In genomic region chr13:55444286-55444936, GRCm38 (mm10) we compare ENCODE assay signal across 8 mouse cellular contexts. TPM values are rescaled to one million over a fixed set of nuclear protein-coding genes. Genes with fewer than 3 reads are reported as not detected.
DNase-seq lines count a peak whose midpoint lies in the region; ATAC-seq lines count a peak whose summit lies in the region.

No protein-coding gene starts in this region.

- DNase-seq in gastrocnemius, postnatal 10 days = peak; percentile 83
- DNase-seq in gastrocnemius, postnatal 25 days = no peak
- peak; percentile 71 to 86 for DNase-seq in thymus, adult 18-20 months
- no peak for DNase-seq in thymus, postnatal 25 days
- no peak for DNase-seq in ovary, adult 18-20 months (ENCODE audit: low spot score)

- peaks cover 28% of the 10 kb centered on the region for H3K4me1 ChIP-seq in forebrain, embryonic 12.5 days
- H3K4me1 ChIP-seq in limb, embryonic 15.5 days = peaks cover 26% of the 10 kb centered on the region

- peaks cover 6% of the 10 kb centered on the region; the same call in 1 of the 2 replicates for H3K36me3 ChIP-seq in forebrain, embryonic 12.5 days (replicated peaks)
- H3K36me3 ChIP-seq in limb, embryonic 15.5 days = peaks cover 2% of the 10 kb centered on the region; the same call in 1 of the 2 replicates

- H3K27me3 ChIP-seq in forebrain, embryonic 12.5 days = no peaks in the 10 kb centered on the region
- H3K27me3 ChIP-seq in limb, embryonic 15.5 days = no peaks in the 10 kb centered on the region

- peak overlapping the region; percentile 66 for H3K4me2 ChIP-seq in forebrain, embryonic 12.5 days
- H3K4me2 ChIP-seq in limb, embryonic 15.5 days = peak overlapping the region; percentile 73

- peak overlapping the region; percentile 94 for H3K27ac ChIP-seq in forebrain, embryonic 12.5 days
- peak overlapping the region; percentile 97 for H3K27ac ChIP-seq in limb, embryonic 15.5 days

- under 1% methylated on average over 33 of the region's 33 CpGs for WGBS in forebrain, embryonic 12.5 days
- 1% methylated on average over 33 of the region's 33 CpGs for WGBS in limb, embryonic 15.5 days

- peak overlapping the region; percentile 61 for H3K9ac ChIP-seq in forebrain, embryonic 12.5 days
- H3K9ac ChIP-seq in limb, embryonic 15.5 days = peak overlapping the region; percentile 31

- H3K4me3 ChIP-seq in forebrain, embryonic 12.5 days (replicated peaks) = peak overlapping the region; percentile 80
- H3K4me3 ChIP-seq in limb, embryonic 15.5 days = peak overlapping the region; percentile 88

- H3K9me3 ChIP-seq in forebrain, embryonic 12.5 days = no peaks in the 10 kb centered on the region
- H3K9me3 ChIP-seq in limb, embryonic 15.5 days = no peaks in the 10 kb centered on the region

- ATAC-seq in forebrain, embryonic 12.5 days (ENCODE audit: low FRiP score) = peak; percentile 70
- peak; percentile 77 for ATAC-seq in limb, embryonic 15.5 days (ENCODE audit: insufficient number of reproducible peaks, low FRiP score, low TSS enrichment, low read depth)
- peak; percentile 29 for ATAC-seq in monocyte, adult 5-6 weeks (replicated peaks; ENCODE audit: insufficient number of reproducible peaks, low FRiP score, low TSS enrichment, poor library complexity, severe bottlenecking)

RNA-seq across cellular contexts. Expression of gene Grk6, which starts 0.5 kb away (rescaled TPM):
- total RNA-seq in gastrocnemius, postnatal 10 days (2021) = 10 to 100 TPM; 17.4 to 22.3 TPM
- 10 to 100 TPM in 1 of 2 experiments, 1 to 10 TPM in 1; 9.3 to 10.2 TPM for total RNA-seq in gastrocnemius, postnatal 25 days (2021)
- polyA plus RNA-seq in forebrain, embryonic 12.5 days (2016; fragmentation: Nextera tagmentation; extraction: Ambion mirVana) = 54.2 and 58.1 TPM in 2 replicates
- polyA plus RNA-seq in limb, embryonic 15.5 days (2015; fragmentation: Nextera tagmentation; extraction: Ambion mirVana) = 34.3 and 39.0 TPM in 2 replicates
- 179 to 219 TPM (median 207 TPM) in 3 replicates for total RNA-seq in monocyte, adult 5-6 weeks (2017)

RNA-seq across cellular contexts. Expression of gene F12, which starts 17.8 kb away (rescaled TPM):
- under 1 TPM in 1 of 2 experiments, not detected in 1; 0.34 TPM for total RNA-seq in gastrocnemius, postnatal 10 days (2021)
- not detected for total RNA-seq in gastrocnemius, postnatal 25 days (2021)
- not detected in 2 replicates for polyA plus RNA-seq in forebrain, embryonic 12.5 days (2016; fragmentation: Nextera tagmentation; extraction: Ambion mirVana)
- 0.17 TPM in 1 of 2 replicates, not detected in the other for polyA plus RNA-seq in limb, embryonic 15.5 days (2015; fragmentation: Nextera tagmentation; extraction: Ambion mirVana)
- total RNA-seq in monocyte, adult 5-6 weeks (2017) = 0.11 to 0.95 TPM in 2 of 3 replicates, not detected in the other

RNA-seq across cellular contexts. Expression of gene Prr7, which starts 19.7 kb away (rescaled TPM):
- total RNA-seq in gastrocnemius, postnatal 10 days (2021) = 1 to 10 TPM; 2.1 to 2.5 TPM
- under 1 TPM; 0.51 to 0.79 TPM for total RNA-seq in gastrocnemius, postnatal 25 days (2021)
- 1.7 and 2.7 TPM in 2 replicates for polyA plus RNA-seq in forebrain, embryonic 12.5 days (2016; fragmentation: Nextera tagmentation; extraction: Ambion mirVana)
- 0.38 and 1.2 TPM in 2 replicates for polyA plus RNA-seq in limb, embryonic 15.5 days (2015; fragmentation: Nextera tagmentation; extraction: Ambion mirVana)
- 2.2 to 3.8 TPM in 2 of 3 replicates, not detected in the other for total RNA-seq in monocyte, adult 5-6 weeks (2017)

RNA-seq across cellular contexts. Expression of gene Pfn3, which starts 29.4 kb away (rescaled TPM):
- not detected for total RNA-seq in gastrocnemius, postnatal 10 days (2021)
- total RNA-seq in gastrocnemius, postnatal 25 days (2021) = not detected
- not detected in 2 replicates for polyA plus RNA-seq in forebrain, embryonic 12.5 days (2016; fragmentation: Nextera tagmentation; extraction: Ambion mirVana)
- polyA plus RNA-seq in limb, embryonic 15.5 days (2015; fragmentation: Nextera tagmentation; extraction: Ambion mirVana) = not detected in 2 replicates
- total RNA-seq in monocyte, adult 5-6 weeks (2017) = not detected in 3 replicates

RNA-seq across cellular contexts. Expression of gene Dbn1, which starts 43.5 kb away (rescaled TPM):
- total RNA-seq in gastrocnemius, postnatal 10 days (2021) = 10 to 100 TPM; 52.6 to 71.2 TPM
- total RNA-seq in gastrocnemius, postnatal 25 days (2021) = 10 to 100 TPM; 10.3 to 16.1 TPM
- 591 and 654 TPM in 2 replicates for polyA plus RNA-seq in forebrain, embryonic 12.5 days (2016; fragmentation: Nextera tagmentation; extraction: Ambion mirVana)
- polyA plus RNA-seq in limb, embryonic 15.5 days (2015; fragmentation: Nextera tagmentation; extraction: Ambion mirVana) = 162 and 172 TPM in 2 replicates
- total RNA-seq in monocyte, adult 5-6 weeks (2017) = 0.58 TPM in 1 of 3 replicates, not detected in the others

Comparison
In these comparisons a context has a peak if more than half of its experiments do, and no peak if none do; other contexts are left out.
1. DNase-seq: peak in gastrocnemius, postnatal 10 days (single experiment) and thymus, adult 18-20 months (2 of 2); none in gastrocnemius, postnatal 25 days (single experiment), thymus, postnatal 25 days (single experiment) and ovary, adult 18-20 months (single experiment).
2. Peak in every context shown above with its lines, with median percentiles within 50 percentile points of each other: ATAC-seq.